Mouse (Mus musculus) midbrain, embryonic 11.5 days (tissue): Measurements from ENCODE around the gene Arhgef6. TPM values are rescaled to one million over a fixed set of nuclear protein-coding genes. Genes with fewer than 3 reads are reported as not detected.

Experiments
- ATAC-seq: fragments of 200-750 bp; cut with Nextera tagmentation; 2 replicates; pipeline ENCODE4 v1.8.0; 2017; ENCODE audit warnings: moderate TSS enrichment, moderate library complexity; ENCODE audit not compliant: low FRiP score
- DNase-seq: peaks from one replicate; pipeline ENCODE4 v3.0.0; 2015; ENCODE audit warnings: low spot score; ENCODE audit errors: missing footprints
- H3K27ac ChIP-seq: fragments of 300-500 bp; sonication (generic); 2 replicates; pipeline ENCODE4 v1.5.1; 2014; ENCODE audit warnings: low read depth, low read length
- H3K27me3 ChIP-seq: fragments of 300-500 bp; sonication (generic); 2 replicates; pipeline ENCODE4 v1.6.1; 2014; ENCODE audit warnings: mild to moderate bottlenecking, low read length, moderate library complexity, mixed read lengths; ENCODE audit not compliant: control insufficient read depth, insufficient read depth
- H3K36me3 ChIP-seq: fragments of 300-500 bp; sonication (generic); 2 replicates; pipeline ENCODE4 v1.6.1; 2014; ENCODE audit warnings: mild to moderate bottlenecking, low read length, moderate library complexity, mixed read lengths; ENCODE audit not compliant: control insufficient read depth, insufficient read depth
- H3K4me1 ChIP-seq: fragments of 300-500 bp; sonication (generic); 2 replicates; pipeline ENCODE4 v1.6.1; 2014; ENCODE audit warnings: low read length; ENCODE audit not compliant: control insufficient read depth, insufficient read depth
- H3K4me2 ChIP-seq: fragments of 300-500 bp; sonication (generic); 2 replicates; pipeline ENCODE4 v1.6.1; 2014; ENCODE audit warnings: mild to moderate bottlenecking, moderate library complexity
- H3K4me3 ChIP-seq: fragments of 300-500 bp; sonication (generic); 2 replicates; pipeline ENCODE4 v1.5.1; 2014; ENCODE audit warnings: low read depth, low read length
- H3K9ac ChIP-seq: fragments of 300-500 bp; sonication (generic); 2 replicates; pipeline ENCODE4 v1.6.1; 2014; ENCODE audit warnings: low read length
- H3K9me3 ChIP-seq: fragments of 300-500 bp; sonication (generic); 2 replicates; pipeline ENCODE4 v1.6.1; 2016; ENCODE audit warnings: low read length; ENCODE audit not compliant: control insufficient read depth
- WGBS: fragments of 180-500 bp; shearing (Covaris S2); extraction: QIAGEN DNeasy Blood & Tissue Kit; methylation state at CpG from one replicate; pipeline ENCODE4 v1.1.7; 2014; 5-methylcytosine and 5-hydroxymethylcytosine counted together
- polyA plus RNA-seq: library from polyadenylated mRNA; unstranded; fragments of >200 nt; fragmentation: Nextera tagmentation; extraction: Ambion mirVana; gene quantifications from 2 replicates; pipeline ENCODE4 v1.2.1, GENCODE M21; 2014

Arhgef6 gene
- polyA plus RNA-seq, 1 experiment from 2014 or later: 7.8 TPM

GRCm38 (mm10) chrX:57219563-57219962 is 119.0 kb downstream of the Arhgef6 start:
- DNase-seq (no peak), ATAC-seq (no peak)
- Histone ChIP-seq H3K4me2 (no peak overlapping the region), H3K4me1 (no peaks in the 10 kb centered on the region), H3K36me3 (no peaks in the 10 kb centered on the region), H3K27ac (no peak overlapping the region), H3K9me3 (no peaks in the 10 kb centered on the region), H3K9ac (no peak overlapping the region), H3K4me3 (no peak overlapping the region), H3K27me3 (no peaks in the 10 kb centered on the region)
- 84% methylated on average over 5 of the region's 5 CpGs for WGBS

- Histone ChIP-seq H3K9me3 (no peaks in the 10 kb centered on the region), H3K4me1 (no peaks in the 10 kb centered on the region), H3K9ac (no peak overlapping the region), H3K4me2 (no peak overlapping the region), H3K27me3 (no peaks in the 10 kb centered on the region), H3K36me3 (no peaks in the 10 kb centered on the region), H3K4me3 (no peak overlapping the region), H3K27ac (no peak overlapping the region)
- 72% methylated on average over 5 of the region's 5 CpGs for WGBS
- ATAC-seq (no peak), DNase-seq (no peak)
Observed at GRCm38 (mm10) chrX:57216271-57216670, 122.3 kb downstream of the Arhgef6 start.

- no peaks in the 10 kb centered on the region for H3K36me3 ChIP-seq
- no peaks in the 10 kb centered on the region for H3K4me1 ChIP-seq
- no peaks in the 10 kb centered on the region for H3K9me3 ChIP-seq
- 87% methylated on average over 4 of the region's 4 CpGs for WGBS
- ATAC-seq (no peak), DNase-seq (no peak)
- no peak overlapping the region for H3K4me2 ChIP-seq
- no peak overlapping the region for H3K27ac ChIP-seq
- H3K27me3 ChIP-seq: no peaks in the 10 kb centered on the region
- no peak overlapping the region for H3K9ac ChIP-seq
- no peak overlapping the region for H3K4me3 ChIP-seq
Observed at GRCm38 (mm10) chrX:57215495-57215894, 123.0 kb downstream of the Arhgef6 start.

GRCm38 (mm10) chrX:57212862-57213261 is 125.7 kb downstream of the Arhgef6 start:
- no peak for ATAC-seq
- no peak for DNase-seq
- H3K36me3 ChIP-seq: no peaks in the 10 kb centered on the region

GRCm38 (mm10) chrX:57211876-57212275 is 126.7 kb downstream of the Arhgef6 start, which contains the start of gene Cd40lg:
Gene Cd40lg (plus strand): TSS chrX:57212143.
- Histone ChIP-seq H3K4me3 (no peak within 1 kb of the TSS), H3K27ac (no peak within 1 kb of the TSS), H3K27me3 (no peaks in the 10 kb centered on the region), H3K36me3 (no peaks in the 10 kb centered on the region), H3K4me2 (no peak within 1 kb of the TSS), H3K9me3 (no peaks in the 10 kb centered on the region), H3K9ac (no peak within 1 kb of the TSS), H3K4me1 (no peaks in the 10 kb centered on the region)
- DNase-seq (no peak), ATAC-seq (no peak)
- WGBS: 87% methylated on average over 9 of the region's 9 CpGs

More at GRCm38 (mm10) chrX:57212862-57213261, 125.7 kb downstream of the Arhgef6 start:
- Histone ChIP-seq H3K9me3 (no peaks in the 10 kb centered on the region), H3K4me2 (no peak overlapping the region), H3K27ac (no peak overlapping the region), H3K4me1 (no peaks in the 10 kb centered on the region), H3K27me3 (no peaks in the 10 kb centered on the region), H3K4me3 (no peak overlapping the region), H3K9ac (no peak overlapping the region)
- 91% methylated on average over 3 of the region's 3 CpGs for WGBS

- no peaks in the 10 kb centered on the region for H3K4me1 ChIP-seq
- WGBS: 80% methylated on average over 1 of the region's 1 CpGs
Observed at GRCm38 (mm10) chrX:57210591-57210990, 127.9 kb downstream of the Arhgef6 start.

GRCm38 (mm10) chrX:57200397-57200796 is 138.1 kb downstream of the Arhgef6 start:
- ATAC-seq (no peak), DNase-seq (no peak)
- Histone ChIP-seq H3K9ac (no peak overlapping the region), H3K27me3 (no peaks in the 10 kb centered on the region), H3K9me3 (no peaks in the 10 kb centered on the region), H3K4me3 (no peak overlapping the region), H3K4me1 (no peaks in the 10 kb centered on the region), H3K27ac (no peak overlapping the region), H3K4me2 (no peak overlapping the region), H3K36me3 (no peaks in the 10 kb centered on the region)
- WGBS: 88% methylated on average over 2 of the region's 2 CpGs

More at GRCm38 (mm10) chrX:57210591-57210990, 127.9 kb downstream of the Arhgef6 start:
- H3K4me3 ChIP-seq: no peak overlapping the region
- no peak overlapping the region for H3K9ac ChIP-seq
- DNase-seq (no peak), ATAC-seq (no peak)
- H3K27ac ChIP-seq: no peak overlapping the region
- H3K27me3 ChIP-seq: no peaks in the 10 kb centered on the region
- no peaks in the 10 kb centered on the region for H3K36me3 ChIP-seq
- H3K9me3 ChIP-seq: no peaks in the 10 kb centered on the region
- H3K4me2 ChIP-seq: no peak overlapping the region

- no peak overlapping the region for H3K9ac ChIP-seq
- H3K4me3 ChIP-seq: no peak overlapping the region
- no peak for DNase-seq
- ATAC-seq: no peak
- no peaks in the 10 kb centered on the region for H3K4me1 ChIP-seq
- H3K27ac ChIP-seq: no peak overlapping the region
- no peak overlapping the region for H3K4me2 ChIP-seq
- 39% methylated on average over 2 of the region's 2 CpGs for WGBS
- no peaks in the 10 kb centered on the region for H3K36me3 ChIP-seq
- no peaks in the 10 kb centered on the region for H3K9me3 ChIP-seq
- H3K27me3 ChIP-seq: no peaks in the 10 kb centered on the region
Observed at GRCm38 (mm10) chrX:57198036-57198435, 140.5 kb downstream of the Arhgef6 start.

- WGBS: 87% methylated on average over 9 of the region's 9 CpGs
Observed at GRCm38 (mm10) chrX:57196319-57196718, 142.2 kb downstream of the Arhgef6 start.

More at GRCm38 (mm10) chrX:57196319-57196718, 142.2 kb downstream of the Arhgef6 start:
- Histone ChIP-seq H3K27ac (no peak overlapping the region), H3K9me3 (no peaks in the 10 kb centered on the region), H3K4me3 (no peak overlapping the region), H3K4me2 (no peak overlapping the region), H3K9ac (no peak overlapping the region), H3K36me3 (no peaks in the 10 kb centered on the region), H3K4me1 (no peaks in the 10 kb centered on the region), H3K27me3 (no peaks in the 10 kb centered on the region)
- DNase-seq (no peak), ATAC-seq (no peak)
